Mouse (Mus musculus): Measurements from ENCODE around the gene Trpv3. TPM values are rescaled to one million over a fixed set of nuclear protein-coding genes. Genes with fewer than 3 reads are reported as not detected.
"Not testable (repeated sequence)": the region's sequence is repeated elsewhere in the genome, so short reads cannot be mapped to it uniquely, and the experiment has no call there.

Gene Trpv3
- polyA plus RNA-seq, 1 experiment from 2014 or later: 0.18 TPM

DNA sequence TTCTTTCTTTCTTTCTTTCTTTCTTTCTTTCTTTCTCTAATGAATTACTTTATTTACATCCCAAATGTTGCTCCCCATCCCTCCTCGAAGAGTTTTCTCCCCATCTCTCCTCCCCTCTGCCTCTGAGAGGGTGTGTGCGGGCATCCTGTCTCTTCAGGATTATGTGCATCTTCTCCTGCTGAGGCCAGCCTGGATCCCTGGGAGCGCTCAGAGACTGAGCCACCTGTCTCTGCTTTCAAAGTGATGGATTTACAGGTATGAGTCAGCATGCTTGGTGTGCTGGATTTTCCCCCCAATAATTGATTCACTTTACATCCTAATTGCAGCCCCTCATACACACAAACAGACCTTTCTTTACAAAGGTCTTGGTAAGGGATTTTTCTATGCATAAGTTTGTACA, 48.8 kb downstream of the Trpv3 start:
- Histone ChIP-seq H3K4me2 (no peak overlapping the region), H3K27ac (no peak overlapping the region), H3K4me1 (replicated peaks) (no peaks in the 10 kb centered on the region), H3K36me3 (no peaks in the 10 kb centered on the region), H3K27me3 (no peaks in the 10 kb centered on the region), H3K9me3 (no peaks in the 10 kb centered on the region), H3K9ac (no peak overlapping the region), H3K4me3 (no peak overlapping the region)
- WGBS: 50% methylated on average over 3 of the region's 3 CpGs
- no peak for ATAC-seq (ENCODE audit: low FRiP score)

DNA sequence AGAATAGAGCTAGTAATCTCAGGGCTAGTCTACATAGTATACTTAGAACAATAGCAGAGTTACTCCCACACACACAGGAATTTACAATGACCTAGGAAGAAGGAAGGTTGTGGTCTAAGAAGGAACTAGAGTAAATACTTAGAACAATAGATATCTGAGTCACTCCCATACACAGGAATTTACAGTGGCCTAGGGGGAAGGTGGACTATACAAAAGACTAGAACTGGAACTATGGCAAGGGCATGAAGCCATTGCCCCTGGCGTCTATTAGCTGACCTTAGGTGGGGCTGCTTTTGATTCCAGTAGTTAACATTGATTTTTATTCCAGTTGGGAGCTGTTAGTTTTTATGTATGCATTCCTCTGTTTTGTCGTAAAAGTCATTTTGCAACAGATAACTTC, 51.4 kb downstream of the Trpv3 start:
- H3K9ac ChIP-seq; H3K36me3 ChIP-seq; H3K27me3 ChIP-seq; H3K4me3 ChIP-seq; ATAC-seq (ENCODE audit: low FRiP score); H3K27ac ChIP-seq; H3K4me2 ChIP-seq; H3K4me1 ChIP-seq (replicated peaks); H3K9me3 ChIP-seq: not testable (repeated sequence)
- WGBS: 85% methylated on average over 2 of the region's 2 CpGs

DNA sequence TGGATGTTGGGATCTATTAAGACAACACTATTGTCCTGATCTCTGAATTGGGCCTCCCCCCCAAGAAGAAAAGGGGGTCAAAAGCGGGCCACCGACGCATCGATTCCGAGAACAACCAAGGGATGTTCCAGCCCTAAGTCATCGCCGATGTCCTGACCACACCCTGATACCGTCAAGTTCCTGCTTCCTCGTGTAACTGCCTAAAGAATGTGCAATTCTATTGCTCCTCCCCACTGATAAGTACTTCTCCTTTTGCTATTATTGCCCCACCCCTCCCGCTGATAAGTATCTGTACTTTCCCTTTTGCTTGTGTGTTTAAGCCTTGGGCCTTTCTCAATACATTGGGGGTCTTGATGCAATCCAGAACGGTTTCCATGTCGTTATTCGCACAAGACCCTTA, 53.9 kb downstream of the Trpv3 start:
- not testable (repeated sequence) for H3K9ac ChIP-seq; H3K4me1 ChIP-seq (replicated peaks); ATAC-seq (ENCODE audit: low FRiP score); H3K27me3 ChIP-seq; H3K27ac ChIP-seq; H3K9me3 ChIP-seq; H3K4me3 ChIP-seq; H3K4me2 ChIP-seq; H3K36me3 ChIP-seq
- WGBS: 92% methylated on average over 13 of the region's 13 CpGs

DNA sequence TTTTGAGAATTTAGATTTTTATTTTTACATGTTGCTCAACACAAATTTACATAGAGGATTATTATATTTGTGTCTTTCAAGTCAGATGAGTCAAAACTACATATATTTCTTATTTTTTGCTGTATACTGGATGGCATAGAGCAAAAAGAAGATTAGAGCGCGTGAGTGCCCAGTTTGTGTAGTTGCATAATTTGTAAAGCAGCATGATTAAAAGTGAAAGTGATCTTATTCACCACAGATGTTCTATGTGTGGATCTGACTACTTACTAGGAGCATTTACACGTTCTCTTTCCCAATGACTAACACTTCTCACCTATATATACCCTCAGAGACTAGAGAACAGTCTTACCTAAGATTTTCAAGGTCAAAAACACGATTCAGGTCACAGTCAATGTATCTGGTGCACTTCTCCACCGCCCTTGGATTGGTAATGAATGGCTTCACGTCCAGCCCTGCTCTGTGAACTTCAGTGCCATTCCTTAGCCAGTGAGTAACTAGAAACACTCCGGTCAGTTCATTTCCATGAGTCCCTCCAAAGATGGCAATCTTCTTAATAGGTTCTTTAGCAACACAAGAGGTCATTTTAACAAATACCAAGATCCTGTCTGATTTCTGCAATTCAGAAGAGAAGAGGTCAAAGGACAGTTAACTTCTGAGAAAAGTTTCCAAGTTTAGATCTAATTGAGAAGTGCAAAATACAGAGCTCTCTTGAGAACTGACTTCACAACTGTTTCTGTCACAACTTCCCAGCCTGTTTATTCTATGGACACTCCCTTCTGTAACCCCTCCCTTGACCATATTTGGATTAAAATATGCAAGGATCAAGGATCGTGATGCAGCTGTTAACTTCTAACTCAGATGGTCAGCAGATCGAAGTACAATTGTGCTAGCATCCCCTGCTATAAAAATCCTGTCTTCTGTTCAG, 57.0 kb downstream of the Trpv3 start:
- Histone ChIP-seq H3K4me2 (no peak overlapping the region), H3K4me1 (replicated peaks) (no peaks in the 10 kb centered on the region), H3K36me3 (no peaks in the 10 kb centered on the region), H3K4me3 (no peak overlapping the region), H3K27me3 (no peaks in the 10 kb centered on the region), H3K9me3 (no peaks in the 10 kb centered on the region), H3K27ac (no peak overlapping the region), H3K9ac (no peak overlapping the region)
- ATAC-seq (ENCODE audit: low FRiP score): no peak
- WGBS: 78% methylated on average over 9 of the region's 9 CpGs

DNA sequence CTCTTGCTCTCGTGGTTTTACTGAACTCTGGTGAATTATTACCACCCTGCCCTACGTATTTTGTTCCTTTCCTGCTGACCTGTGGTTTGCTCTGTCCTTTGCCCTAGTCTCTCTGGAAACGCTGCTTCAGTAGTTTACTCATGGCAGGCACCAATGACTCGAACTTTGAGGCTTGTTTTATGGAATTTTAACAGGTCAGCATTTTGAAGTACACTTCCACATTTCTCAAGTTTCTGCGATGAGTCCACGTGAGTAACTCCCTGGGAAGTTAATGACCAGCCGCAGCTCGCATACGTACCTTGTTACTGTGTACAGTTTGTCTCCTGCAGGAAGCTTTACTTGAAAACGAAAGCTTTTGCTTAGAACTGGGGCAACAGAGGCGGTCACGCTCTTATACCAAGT, 59.3 kb downstream of the Trpv3 start:
- no peak overlapping the region for H3K4me3 ChIP-seq
- H3K27me3 ChIP-seq: no peaks in the 10 kb centered on the region
- H3K36me3 ChIP-seq: no peaks in the 10 kb centered on the region
- no peak for ATAC-seq (ENCODE audit: low FRiP score)
- H3K27ac ChIP-seq: no peak overlapping the region; the same call in 1 of the 2 replicates
- 60% methylated on average over 12 of the region's 12 CpGs for WGBS
- H3K9ac ChIP-seq: no peak overlapping the region
- H3K9me3 ChIP-seq: no peaks in the 10 kb centered on the region
- no peak overlapping the region for H3K4me2 ChIP-seq
- H3K4me1 ChIP-seq (replicated peaks): no peaks in the 10 kb centered on the region

DNA sequence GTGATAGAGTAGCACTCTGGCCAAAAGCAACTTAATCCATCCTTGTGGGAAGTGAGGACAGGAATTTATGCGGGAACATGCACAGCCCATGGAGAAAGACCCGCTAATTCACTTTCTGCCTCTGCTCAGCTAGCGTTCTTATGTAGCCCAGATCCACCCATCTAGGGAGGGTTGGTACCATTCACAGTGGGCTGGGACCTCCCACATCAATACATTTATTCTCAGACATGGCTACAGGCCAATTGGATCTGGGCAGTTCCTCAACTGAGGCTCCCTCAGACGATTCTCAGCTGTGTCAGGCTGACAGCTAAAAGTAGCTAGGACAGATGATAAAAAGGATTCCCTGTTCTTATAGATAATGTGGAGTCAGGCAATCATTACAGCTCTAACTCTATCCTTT, 60.2 kb downstream of the Trpv3 start:
- 74% methylated on average over 4 of the region's 4 CpGs for WGBS
- Histone ChIP-seq H3K9ac (no peak overlapping the region), H3K27me3 (no peaks in the 10 kb centered on the region), H3K4me1 (replicated peaks) (no peaks in the 10 kb centered on the region), H3K9me3 (no peaks in the 10 kb centered on the region), H3K4me2 (no peak overlapping the region), H3K27ac (no peak overlapping the region), H3K4me3 (no peak overlapping the region), H3K36me3 (no peaks in the 10 kb centered on the region)
- 0 out of 2 replicates have a peak, but pooled peaks have one; percentile 5 for ATAC-seq (ENCODE audit: low FRiP score)

DNA sequence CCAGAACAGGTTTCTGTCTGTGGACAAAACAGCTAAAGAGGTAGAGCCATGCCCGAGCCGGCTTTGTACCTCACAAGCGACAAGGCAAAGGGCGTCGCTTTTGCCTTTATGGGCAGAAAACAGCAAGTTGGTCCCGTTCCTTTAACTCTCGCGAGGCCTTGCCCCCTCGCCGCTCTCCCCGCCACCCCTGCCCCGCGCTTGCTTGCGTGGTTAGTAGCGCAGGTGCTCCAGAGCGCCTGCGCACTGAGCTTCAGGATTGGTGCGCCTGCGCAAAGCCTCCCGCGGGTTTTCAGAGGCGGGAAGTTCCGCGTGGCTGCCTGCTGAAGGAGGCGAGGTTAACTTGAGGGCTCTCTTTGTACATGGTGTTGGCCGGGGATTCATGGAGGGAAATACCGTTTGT, 62.3 kb downstream of the Trpv3 start, which contains the start of the genes Aspa, Gm49340 and Spata22:
TSS of gene Aspa (minus strand) at position 155 of the 400 bp plus-strand sequence.
TSS of gene Gm49340 (plus strand) at position 300 of the 400 bp plus-strand sequence.
TSS of gene Spata22 (plus strand) at position 300 of the 400 bp plus-strand sequence.
- H3K27me3 ChIP-seq: no peaks in the 10 kb centered on the region
- no peak within 1 kb of the TSS for H3K4me3 ChIP-seq
- ATAC-seq (ENCODE audit: low FRiP score): no peak
- 85% methylated on average over 27 of the region's 27 CpGs for WGBS
- H3K4me2 ChIP-seq: no peak within 1 kb of the TSS
- no peaks in the 10 kb centered on the region for H3K9me3 ChIP-seq
- H3K4me1 ChIP-seq (replicated peaks): no peaks in the 10 kb centered on the region
- H3K9ac ChIP-seq: no peak within 1 kb of the TSS
- H3K27ac ChIP-seq: no peak within 1 kb of the TSS
- H3K36me3 ChIP-seq: no peaks in the 10 kb centered on the region

DNA sequence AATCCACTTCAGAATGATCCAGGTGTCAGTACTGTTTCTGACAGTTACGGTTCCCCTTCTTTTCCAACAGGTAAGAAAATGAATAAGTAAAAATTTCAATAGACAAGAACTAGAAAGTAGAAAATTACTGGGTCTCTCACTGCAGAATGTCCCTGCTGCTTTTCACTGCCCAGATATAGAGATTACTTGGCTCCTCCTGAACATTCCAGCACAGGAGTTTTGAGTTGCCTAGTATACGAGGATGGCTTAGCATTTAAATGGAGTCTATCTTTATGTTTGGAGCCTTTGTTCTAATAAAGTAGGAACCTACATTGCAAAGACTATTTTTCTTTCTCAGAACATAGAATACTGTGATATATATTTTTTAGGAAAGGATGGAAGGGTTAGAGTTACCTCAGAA, 66.2 kb downstream of the Trpv3 start:
- Histone ChIP-seq H3K9ac (no peak overlapping the region), H3K36me3 (no peaks in the 10 kb centered on the region), H3K27ac (no peak overlapping the region), H3K4me1 (replicated peaks) (no peaks in the 10 kb centered on the region), H3K9me3 (no peaks in the 10 kb centered on the region), H3K4me2 (no peak overlapping the region), H3K27me3 (no peaks in the 10 kb centered on the region), H3K4me3 (no peak overlapping the region)
- 68% methylated on average over 2 of the region's 2 CpGs for WGBS
- ATAC-seq (ENCODE audit: low FRiP score): no peak

DNA sequence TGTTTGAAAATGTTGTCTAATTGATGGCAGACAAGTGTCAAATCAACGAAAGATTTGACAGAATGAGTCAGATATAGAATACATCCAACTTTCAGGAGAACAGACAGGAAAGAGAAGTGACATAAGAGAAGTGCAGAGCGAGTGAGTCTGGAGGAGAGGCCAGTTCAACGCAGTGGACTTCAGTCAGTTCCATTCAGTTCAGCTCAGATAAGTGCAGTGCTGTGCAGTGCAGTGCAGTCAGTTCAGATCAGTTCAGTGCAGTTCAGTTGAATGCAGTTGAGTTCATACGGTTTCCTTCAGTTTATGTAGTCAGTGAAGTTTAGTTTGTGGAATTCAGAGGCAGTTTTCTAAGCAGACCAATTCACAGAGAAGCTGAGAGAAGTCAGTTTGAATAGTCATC, 69.7 kb downstream of the Trpv3 start:
- 73% methylated on average over 4 of the region's 4 CpGs for WGBS
- Histone ChIP-seq H3K27ac (no peak overlapping the region), H3K4me3 (no peak overlapping the region), H3K9me3 (no peaks in the 10 kb centered on the region), H3K4me1 (replicated peaks) (no peaks in the 10 kb centered on the region), H3K36me3 (no peaks in the 10 kb centered on the region), H3K27me3 (no peaks in the 10 kb centered on the region), H3K4me2 (no peak overlapping the region), H3K9ac (no peak overlapping the region)
- ATAC-seq (ENCODE audit: low FRiP score): no peak

Other genes with a start within 250 kb of the Trpv3 start
- 21.5 and 23.1 TPM in 2 replicates for gene Camkk1, start 248.4 kb upstream of the Trpv3 start, polyA plus RNA-seq (2015; fragmentation: Nextera tagmentation; extraction: Ambion mirVana)
- 12.5 and 13.1 TPM in 2 replicates for gene Ncbp3, start 219.6 kb upstream of the Trpv3 start, polyA plus RNA-seq (2015; fragmentation: Nextera tagmentation; extraction: Ambion mirVana)
- gene Itgae, start 176.8 kb upstream of the Trpv3 start, polyA plus RNA-seq (2015; fragmentation: Nextera tagmentation; extraction: Ambion mirVana): 0.13 and 0.27 TPM in 2 replicates
- gene Haspin, start 129.1 kb upstream of the Trpv3 start, polyA plus RNA-seq (2015; fragmentation: Nextera tagmentation; extraction: Ambion mirVana): 3.7 and 3.8 TPM in 2 replicates
- 0.28 and 0.42 TPM in 2 replicates for gene P2rx5, start 107.0 kb upstream of the Trpv3 start, polyA plus RNA-seq (2015; fragmentation: Nextera tagmentation; extraction: Ambion mirVana)
- 120 and 136 TPM in 2 replicates for gene Emc6, start 90.4 kb upstream of the Trpv3 start, polyA plus RNA-seq (2015; fragmentation: Nextera tagmentation; extraction: Ambion mirVana)
- gene Tax1bp3, start 90.3 kb upstream of the Trpv3 start, polyA plus RNA-seq (2015; fragmentation: Nextera tagmentation; extraction: Ambion mirVana): 180 and 185 TPM in 2 replicates
- gene Ctns, start 68.3 kb upstream of the Trpv3 start, polyA plus RNA-seq (2015; fragmentation: Nextera tagmentation; extraction: Ambion mirVana): 21.5 and 22.8 TPM in 2 replicates
- 2.0 and 2.3 TPM in 2 replicates for gene Shpk, start 67.9 kb upstream of the Trpv3 start, polyA plus RNA-seq (2015; fragmentation: Nextera tagmentation; extraction: Ambion mirVana)
- 0.41 and 0.86 TPM in 2 replicates for gene Trpv1, start 33.1 kb upstream of the Trpv3 start, polyA plus RNA-seq (2015; fragmentation: Nextera tagmentation; extraction: Ambion mirVana)
- gene Aspa, start 62.2 kb downstream of the Trpv3 start, polyA plus RNA-seq (2015; fragmentation: Nextera tagmentation; extraction: Ambion mirVana): 0.84 and 2.4 TPM in 2 replicates
- gene Gm49340, start 62.4 kb downstream of the Trpv3 start, polyA plus RNA-seq (2015; fragmentation: Nextera tagmentation; extraction: Ambion mirVana): not detected in 2 replicates
- not detected in 2 replicates for gene Spata22, start 62.4 kb downstream of the Trpv3 start, polyA plus RNA-seq (2015; fragmentation: Nextera tagmentation; extraction: Ambion mirVana)
- gene Olfr20, start 83.4 kb downstream of the Trpv3 start, polyA plus RNA-seq (2015; fragmentation: Nextera tagmentation; extraction: Ambion mirVana): not detected in 2 replicates
- not detected in 2 replicates for gene Olfr376, start 103.9 kb downstream of the Trpv3 start, polyA plus RNA-seq (2015; fragmentation: Nextera tagmentation; extraction: Ambion mirVana)
- not detected in 2 replicates for gene Olfr1, start 132.2 kb downstream of the Trpv3 start, polyA plus RNA-seq (2015; fragmentation: Nextera tagmentation; extraction: Ambion mirVana)
- gene Olfr378, start 161.1 kb downstream of the Trpv3 start, polyA plus RNA-seq (2015; fragmentation: Nextera tagmentation; extraction: Ambion mirVana): not detected in 2 replicates
- not detected in 2 replicates for gene Olfr380, start 190.1 kb downstream of the Trpv3 start, polyA plus RNA-seq (2015; fragmentation: Nextera tagmentation; extraction: Ambion mirVana)
- gene Olfr381, start 224.2 kb downstream of the Trpv3 start, polyA plus RNA-seq (2015; fragmentation: Nextera tagmentation; extraction: Ambion mirVana): not detected in 2 replicates
- gene Olfr382, start 249.8 kb downstream of the Trpv3 start, polyA plus RNA-seq (2015; fragmentation: Nextera tagmentation; extraction: Ambion mirVana): not detected in 2 replicates

Measured in hindbrain, embryonic 13.5 days (tissue).